Mouse (Mus musculus): Measurements from ENCODE around the gene Olfr1206.

The Olfr1206 gene

DNA sequence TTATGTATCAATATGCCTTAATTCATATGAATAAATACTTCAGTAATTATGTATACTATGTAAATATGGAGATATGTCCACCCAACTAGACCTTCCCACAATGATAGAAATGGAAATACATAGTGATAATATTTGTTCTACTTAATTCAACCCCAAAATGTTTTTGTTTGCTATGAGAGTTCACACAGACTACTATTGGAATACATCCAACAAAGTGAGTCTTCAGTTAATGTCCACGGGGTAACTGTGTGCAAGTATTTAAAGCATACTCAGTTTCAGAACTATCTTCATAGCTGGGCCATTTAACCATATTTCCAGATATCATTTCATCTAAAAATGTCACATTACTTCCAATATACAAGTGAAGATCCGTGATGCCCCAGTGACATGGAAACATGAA is at the start of gene Olfr1206:
Gene Olfr1206, plus strand, starts transcription at position 301 of the 400 bp plus-strand sequence.
- DNase-seq (ENCODE audit: low read depth), result no peak

GRCm38 (mm10) chr2:88814196-88814595 is 48.8 kb upstream of the Olfr1206 start, which contains the start of gene Olfr1202:
Gene Olfr1202 (plus strand): TSS chr2:88814496.
- no peak for DNase-seq (ENCODE audit: low read depth)

- no peak for DNase-seq (ENCODE audit: low read depth)
These were observed 33.6 kb upstream of the Olfr1206 start, which contains the start of gene Olfr1205 for GRCm38 (mm10) chr2:88829437-88829836. Gene Olfr1205 (plus strand): TSS chr2:88829737.

- no peak for DNase-seq (ENCODE audit: low read depth)
These were observed 24.6 kb upstream of the Olfr1206 start for GRCm38 (mm10) chr2:88838477-88838876.

DNA sequence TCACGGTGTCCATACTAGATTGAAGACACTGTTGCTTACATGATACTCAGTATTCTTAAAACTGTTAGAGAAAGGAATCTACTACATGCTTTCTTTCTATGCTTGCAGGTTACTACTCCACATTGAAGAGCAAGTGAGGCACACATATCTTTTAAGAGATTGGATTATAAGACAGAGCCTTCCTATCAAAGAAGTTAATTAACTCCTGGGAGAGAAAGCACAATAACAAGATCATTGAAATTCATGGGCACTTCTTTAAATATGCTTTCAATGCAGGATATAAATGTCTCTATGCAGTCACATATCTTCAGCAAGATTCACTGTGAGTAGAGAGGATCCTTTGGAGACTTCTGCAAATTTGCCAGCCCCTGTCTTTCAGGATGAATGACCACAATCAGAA is 14.0 kb upstream of the Olfr1206 start, which contains the start of gene Olfr1204:
Gene Olfr1204, plus strand, starts transcription at position 301 of the 400 bp plus-strand sequence.
- DNase-seq (ENCODE audit: low read depth), result no peak

GRCm38 (mm10) chr2:88902211-88902610 is 39.2 kb downstream of the Olfr1206 start, which contains the start of gene Olfr1208:
Gene Olfr1208 (minus strand): TSS chr2:88902311.
- DNase-seq (ENCODE audit: low read depth), result no peak

GRCm38 (mm10) chr2:88915057-88915456 is 52.0 kb downstream of the Olfr1206 start, which contains the start of gene Olfr1209:
Gene Olfr1209 (minus strand): TSS chr2:88915157.
- no peak for DNase-seq (ENCODE audit: low read depth)
